Mouse (Mus musculus) liver, embryonic 12.5 days (tissue): Measurements from ENCODE around the gene Cd4. TPM values are rescaled to one million over a fixed set of nuclear protein-coding genes. Genes with fewer than 3 reads are reported as not detected.

Source experiments
- ATAC-seq: fragments of 200-750 bp; cut with Nextera tagmentation; 2 replicates; pipeline ENCODE4 v1.8.0; 2017; ENCODE audit warnings: moderate number of reproducible peaks, mild to moderate bottlenecking, moderate library complexity
- H3K27ac ChIP-seq: fragments of 300-500 bp; sonication (generic); 2 replicates; pipeline ENCODE4 v1.5.1; 2016; ENCODE audit warnings: mild to moderate bottlenecking
- H3K27me3 ChIP-seq: fragments of 300-500 bp; sonication (generic); replicated peaks from 2 replicates; pipeline ENCODE4 v1.6.1; 2016; ENCODE audit warnings: mild to moderate bottlenecking, moderate library complexity
- H3K36me3 ChIP-seq: fragments of 300-500 bp; sonication (generic); 2 replicates; pipeline ENCODE4 v1.6.1; 2016; ENCODE audit warnings: mild to moderate bottlenecking, moderate library complexity
- H3K4me1 ChIP-seq: fragments of 300-500 bp; sonication (generic); 2 replicates; pipeline ENCODE4 v1.6.1; 2016
- H3K4me2 ChIP-seq: fragments of 300-500 bp; sonication (generic); 2 replicates; pipeline ENCODE4 v1.6.1; 2016; ENCODE audit warnings: mild to moderate bottlenecking, moderate library complexity
- H3K4me3 ChIP-seq: fragments of 300-500 bp; sonication (generic); 2 replicates; pipeline ENCODE4 v1.5.1; 2016; ENCODE audit warnings: mild to moderate bottlenecking, moderate library complexity
- H3K9ac ChIP-seq: fragments of 300-500 bp; sonication (generic); 2 replicates; pipeline ENCODE4 v1.6.1; 2016; ENCODE audit warnings: mild to moderate bottlenecking, moderate library complexity
- H3K9me3 ChIP-seq: fragments of 300-500 bp; sonication (generic); replicated peaks from 2 replicates; pipeline ENCODE4 v1.6.1; 2016; ENCODE audit warnings: mild to moderate bottlenecking, moderate library complexity
- WGBS: fragments of 180-500 bp; shearing (Covaris S2); methylation state at CpG from one replicate; pipeline ENCODE4 v1.1.7; 2016; ENCODE audit not compliant: insufficient replicate concordance; 5-methylcytosine and 5-hydroxymethylcytosine counted together
- polyA plus RNA-seq: library from polyadenylated mRNA; unstranded; fragments of >200 nt; fragmentation: Nextera tagmentation; extraction: Ambion mirVana; gene quantifications from 2 replicates; pipeline ENCODE4 v1.2.1, GENCODE M21; 2016

The Cd4 gene
- polyA plus RNA-seq, 1 experiment from 2014 or later = 0.07 TPM

DNA sequence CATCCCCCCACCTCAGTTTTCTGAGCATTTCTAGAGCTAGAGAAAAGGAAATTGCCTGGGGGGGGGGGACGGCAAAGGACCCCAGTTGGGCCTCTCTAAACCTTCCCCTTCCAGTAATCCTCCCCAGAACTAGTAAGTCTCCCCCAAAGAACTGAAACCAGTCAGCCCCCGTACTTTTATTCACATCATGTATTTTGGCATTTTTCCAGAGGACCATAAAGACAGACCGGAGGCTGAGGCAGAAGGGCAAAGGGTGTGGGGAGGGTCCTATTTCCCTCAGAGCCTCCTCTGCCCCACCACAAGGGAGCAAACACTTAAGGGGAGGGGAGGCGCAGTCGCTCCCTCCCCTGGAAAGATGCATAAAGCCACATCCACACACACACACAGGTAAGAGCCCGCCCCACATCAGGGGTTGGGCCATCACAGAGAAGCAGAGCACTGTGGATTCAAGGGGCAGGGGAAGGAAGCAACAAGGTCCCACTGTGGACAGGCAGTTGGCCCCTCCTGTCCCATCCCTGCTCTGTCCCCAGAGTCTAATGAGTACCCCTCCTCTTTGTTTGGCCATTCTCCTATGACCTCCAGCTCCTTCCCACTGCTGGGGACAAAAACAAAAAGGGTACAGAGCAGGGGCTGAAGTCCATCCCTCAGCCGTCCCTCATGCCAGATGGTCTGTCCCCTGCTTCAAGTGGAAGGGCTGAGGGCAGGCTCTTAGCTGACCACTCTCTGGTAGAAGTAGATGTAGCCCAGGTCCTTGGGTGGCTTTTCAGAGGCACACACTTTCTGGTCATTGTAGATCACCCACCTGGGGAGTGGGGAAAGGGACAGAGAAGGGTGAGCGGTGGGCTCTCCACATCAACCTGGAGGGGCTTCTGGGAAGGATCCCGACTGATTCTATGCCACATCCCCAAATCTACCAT, 72.9 kb downstream of the Cd4 start:
- Histone ChIP-seq H3K27me3 (no peaks in the 10 kb centered on the region), H3K9me3 (no peaks in the 10 kb centered on the region), H3K27ac (0 out of 2 replicates have a peak overlapping the region, but pooled peaks have one; percentile 22), H3K4me1 (peaks cover 47% of the 10 kb centered on the region), H3K36me3 (peaks cover 80% of the 10 kb centered on the region), H3K9ac (no peak overlapping the region), H3K4me2 (peak overlapping the region; percentile 94), H3K4me3 (no peak overlapping the region)
- WGBS = 73% methylated on average over 9 of the region's 9 CpGs
- ATAC-seq = no peak

Other genes with a start within 250 kb of the Cd4 start
- 67.1 and 74.5 TPM in 2 replicates for gene Lpcat3, start 225.2 kb downstream of the Cd4 start, polyA plus RNA-seq
- 200 TPM in 2 replicates for gene Emg1, start 176.0 kb downstream of the Cd4 start, polyA plus RNA-seq
- gene Phb2, start 175.9 kb downstream of the Cd4 start, polyA plus RNA-seq = 433 and 443 TPM in 2 replicates
- 30.8 and 31.3 TPM in 2 replicates for gene Ptpn6, start 149.5 kb downstream of the Cd4 start, polyA plus RNA-seq
- gene Grcc10, start 146.8 kb downstream of the Cd4 start, polyA plus RNA-seq = 109 and 116 TPM in 2 replicates
- not detected in 2 replicates for gene Gm45234, start 132.2 kb downstream of the Cd4 start, polyA plus RNA-seq
- gene Atn1, start 131.7 kb downstream of the Cd4 start, polyA plus RNA-seq = 2.6 and 2.9 TPM in 2 replicates
- gene Eno2, start 118.5 kb downstream of the Cd4 start, polyA plus RNA-seq = 0.77 and 1.0 TPM in 2 replicates
- gene Lrrc23, start 108.5 kb downstream of the Cd4 start, polyA plus RNA-seq = not detected in 2 replicates
- 9.9 and 10.8 TPM in 2 replicates for gene Spsb2, start 79.6 kb downstream of the Cd4 start, polyA plus RNA-seq
- 630 and 674 TPM in 2 replicates for gene Tpi1, start 73.9 kb downstream of the Cd4 start, polyA plus RNA-seq
- gene Usp5, start 58.7 kb downstream of the Cd4 start, polyA plus RNA-seq = 87.5 and 94.1 TPM in 2 replicates
- gene Cdca3, start 58.7 kb downstream of the Cd4 start, polyA plus RNA-seq = 193 TPM in 2 replicates
- 0.29 and 0.43 TPM in 2 replicates for gene Gnb3, start 47.9 kb downstream of the Cd4 start, polyA plus RNA-seq
- gene P3h3, start 30.5 kb downstream of the Cd4 start, polyA plus RNA-seq = 5.0 and 5.5 TPM in 2 replicates
- gene Gpr162, start 24.2 kb downstream of the Cd4 start, polyA plus RNA-seq = 0.08 and 0.17 TPM in 2 replicates
- 0.32 and 0.33 TPM in 2 replicates for gene Lag3, start 23.5 kb upstream of the Cd4 start, polyA plus RNA-seq
- 64.5 and 66.7 TPM in 2 replicates for gene Ptms, start 31.9 kb upstream of the Cd4 start, polyA plus RNA-seq
- 178 and 187 TPM in 2 replicates for gene Mlf2, start 43.2 kb upstream of the Cd4 start, polyA plus RNA-seq
- 88.7 and 95.2 TPM in 2 replicates for gene Cops7a, start 77.3 kb upstream of the Cd4 start, polyA plus RNA-seq
- gene Pianp, start 108.5 kb upstream of the Cd4 start, polyA plus RNA-seq = 0.11 TPM in 1 of 2 replicates, not detected in the other
- 6.6 and 7.2 TPM in 2 replicates for gene Zfp384, start 120.9 kb upstream of the Cd4 start, polyA plus RNA-seq
- 34.4 and 34.6 TPM in 2 replicates for gene Ing4, start 151.5 kb upstream of the Cd4 start, polyA plus RNA-seq
- 2.8 and 3.7 TPM in 2 replicates for gene Acrbp, start 161.5 kb upstream of the Cd4 start, polyA plus RNA-seq
- 1.9 and 2.2 TPM in 2 replicates for gene Lpar5, start 179.7 kb upstream of the Cd4 start, polyA plus RNA-seq
- 38.3 and 40.5 TPM in 2 replicates for gene Chd4, start 207.8 kb upstream of the Cd4 start, polyA plus RNA-seq
- gene Nop2, start 243.7 kb upstream of the Cd4 start, polyA plus RNA-seq = 83.1 and 85.3 TPM in 2 replicates